8 mouse cellular contexts compared by ENCODE assay signal in genomic region chr19:27904655-27905054, GRCm38 (mm10).
A peak's percentile ranks its signal among the peaks of the same experiment; 100 is the strongest.
DNase-seq lines count a peak whose midpoint lies in the region; ATAC-seq lines count a peak whose summit lies in the region.
"Had no signal": no experiment of that assay in that cellular context is flagged by ENCODE, and none has a peak within 500 bp of the region (broad histone marks: within the 10 kb centered on the region; RNA-seq: fewer than 3 reads in every experiment).

No protein-coding gene starts in this region.

- ATAC-seq in hindbrain, embryonic 14.5 days (ENCODE audit: low FRiP score): peak; percentile 77
- ATAC-seq in midbrain, embryonic 16.5 days: 0 out of 2 replicates have a peak, but pooled peaks have one; percentile 51
- ATAC-seq in kidney, embryonic 15.5 days (replicated peaks; ENCODE audit: low FRiP score): no peak

- peak; percentile 26 to 57 for DNase-seq in right cerebral cortex, postnatal 36 days (ENCODE audit: low spot score in 2 of 2)
- DNase-seq in right cerebral cortex, postnatal 4 days: no peak
- DNase-seq in cerebellum, postnatal 36 days: peak; percentile 37 to 52
- DNase-seq in hindbrain, embryonic 14.5 days (ENCODE audit: low spot score): peak; percentile 49
- no peak for DNase-seq in spleen, postnatal 4 days (ENCODE audit: low spot score in 2 of 2)

- H3K4me3 ChIP-seq in hindbrain, embryonic 14.5 days (replicated peaks; ENCODE audit: low read length): no peak overlapping the region
- H3K4me3 ChIP-seq in midbrain, embryonic 16.5 days (ENCODE audit: low read depth, low read length): no peak overlapping the region
- no peak overlapping the region for H3K4me3 ChIP-seq in kidney, embryonic 15.5 days (replicated peaks)
- H3K4me3 ChIP-seq: erythroblast, embryonic 14.5 days had no signal

- no peak overlapping the region for H3K9ac ChIP-seq in hindbrain, embryonic 14.5 days
- no peak overlapping the region for H3K9ac ChIP-seq in midbrain, embryonic 16.5 days (ENCODE audit: low read depth, low read length)
- no peak overlapping the region for H3K9ac ChIP-seq in kidney, embryonic 15.5 days

- 0 out of 2 replicates have a peak, but pooled peaks cover 5% of the 10 kb centered on the region for H3K36me3 ChIP-seq in hindbrain, embryonic 14.5 days (replicated peaks; ENCODE audit: control insufficient read depth, insufficient read depth)
- no peaks in the 10 kb centered on the region for H3K36me3 ChIP-seq in midbrain, embryonic 16.5 days (ENCODE audit: control insufficient read depth, insufficient read depth, low read length)
- peaks cover 4% of the 10 kb centered on the region; the same call in 1 of the 2 replicates for H3K36me3 ChIP-seq in kidney, embryonic 15.5 days

- H3K27ac ChIP-seq in hindbrain, embryonic 14.5 days: peak overlapping the region; percentile 6; the same call in 1 of the 2 replicates
- H3K27ac ChIP-seq in midbrain, embryonic 16.5 days (ENCODE audit: low read length): 0 out of 2 replicates have a peak overlapping the region, but pooled peaks have one; percentile 22
- H3K27ac ChIP-seq in kidney, embryonic 15.5 days: no peak overlapping the region

- 9% methylated on average over 2 of the region's 2 CpGs for WGBS in hindbrain, embryonic 14.5 days
- WGBS in midbrain, embryonic 16.5 days: 20% methylated on average over 2 of the region's 2 CpGs
- 45% methylated on average over 2 of the region's 2 CpGs for WGBS in kidney, embryonic 15.5 days

- peaks cover 13% of the 10 kb centered on the region for H3K4me1 ChIP-seq in hindbrain, embryonic 14.5 days (replicated peaks; ENCODE audit: control insufficient read depth, insufficient read depth, low read length)
- peaks cover 8% of the 10 kb centered on the region for H3K4me1 ChIP-seq in midbrain, embryonic 16.5 days (ENCODE audit: control insufficient read depth, insufficient read depth, low read length)
- H3K4me1 ChIP-seq in kidney, embryonic 15.5 days: peaks cover 4% of the 10 kb centered on the region; the same call in 1 of the 2 replicates

- no peaks in the 10 kb centered on the region for H3K9me3 ChIP-seq in hindbrain, embryonic 14.5 days (ENCODE audit: control insufficient read depth, low read length)
- H3K9me3 ChIP-seq in midbrain, embryonic 16.5 days (replicated peaks; ENCODE audit: control insufficient read depth, low read length, poor library complexity, severe bottlenecking): no peaks in the 10 kb centered on the region
- no peaks in the 10 kb centered on the region for H3K9me3 ChIP-seq in kidney, embryonic 15.5 days (replicated peaks)

- H3K27me3 ChIP-seq in hindbrain, embryonic 14.5 days (ENCODE audit: control insufficient read depth, insufficient read depth, low read length): no peaks in the 10 kb centered on the region
- no peaks in the 10 kb centered on the region for H3K27me3 ChIP-seq in midbrain, embryonic 16.5 days (ENCODE audit: control insufficient read depth, insufficient read depth, low read depth, low read length)
- no peaks in the 10 kb centered on the region for H3K27me3 ChIP-seq in kidney, embryonic 15.5 days

- H3K4me2 ChIP-seq in hindbrain, embryonic 14.5 days (replicated peaks): no peak overlapping the region
- no peak overlapping the region for H3K4me2 ChIP-seq in midbrain, embryonic 16.5 days (ENCODE audit: low read length)
- no peak overlapping the region for H3K4me2 ChIP-seq in kidney, embryonic 15.5 days

Comparison
In these comparisons a context has a peak if more than half of its experiments do, and no peak if none do; other contexts are left out.
1. DNase-seq: peak in right cerebral cortex, postnatal 36 days (2 of 2), cerebellum, postnatal 36 days (2 of 2) and hindbrain, embryonic 14.5 days (single experiment); none in right cerebral cortex, postnatal 4 days (single experiment) and spleen, postnatal 4 days (0 of 2).